Mouse (Mus musculus): ENCODE results near the gene Tdo2. TPM values are rescaled to one million over a fixed set of nuclear protein-coding genes. Genes with fewer than 3 reads are reported as not detected.

Tdo2 gene
- polyA plus RNA-seq, 1 experiment from 2014 or later: 0.14 TPM

DNA sequence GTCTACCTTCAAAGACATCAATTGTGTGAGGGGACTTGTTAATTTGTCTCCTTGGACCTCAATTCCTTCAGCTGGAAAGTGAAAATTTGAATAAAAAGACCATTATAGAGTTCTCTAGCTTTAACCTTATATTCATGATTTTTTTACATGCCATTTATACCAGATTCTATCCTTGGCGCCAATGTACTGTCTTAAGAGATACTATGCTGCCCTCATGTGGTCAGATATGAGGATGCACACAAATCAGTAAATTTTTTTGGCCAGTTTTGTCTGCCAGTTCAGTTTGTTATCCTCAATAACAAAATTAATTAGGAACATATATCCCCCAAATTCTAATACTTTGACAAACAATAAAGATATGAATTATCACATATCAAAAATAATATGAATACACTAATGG, 51.1 kb downstream of the Tdo2 start:
- TF ChIP-seq CTCF (IDR thresholded peaks at IDR 0.05): peak; percentile 75
- CTCF ChIA-PET: interaction anchor here (0.6 to 2.5 kb wide), 3 partner anchors 8 to 45 kb away, joined by 3 to 23 read pairs (median 3); no protein-coding TSS in a partner anchor
- POLR2A ChIA-PET: no interaction called here

DNA sequence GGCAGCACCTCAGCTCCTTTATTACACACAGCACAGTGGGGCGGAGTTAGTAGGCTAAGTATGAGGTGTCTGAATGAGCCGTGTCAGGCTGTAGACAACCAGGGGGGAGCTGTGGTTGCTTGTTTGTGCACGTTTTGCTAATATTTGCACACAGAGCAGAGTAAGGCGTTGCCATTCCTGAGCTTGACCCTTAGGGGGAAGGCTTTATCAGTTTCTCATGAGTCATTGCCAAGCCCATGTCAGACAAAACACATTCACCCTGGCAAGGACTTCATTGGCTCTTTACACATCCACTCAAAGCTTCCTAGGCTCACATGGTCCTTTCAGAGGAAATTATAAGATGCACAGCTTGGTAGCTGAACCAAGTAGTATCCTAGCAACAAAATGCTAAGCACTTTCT, 53.1 kb downstream of the Tdo2 start:
- DNase-seq (ENCODE audit: low read depth, low spot score) (no peak), ATAC-seq (peak; percentile 31)
- ChIA-PET CTCF (interaction anchor here (1.1 to 3.7 kb wide), 4 partner anchors 9 to 16 kb away, joined by 3 to 23 read pairs (median 12); partner anchors contain the start of gene Ctso), POLR2A (interaction anchor here (0.8 kb wide), 1 partner anchor 9 kb away, joined by 3 read pairs; no protein-coding TSS in a partner anchor)
- in situ Hi-C loops (cut with MboI; ENCODE audit: low pct_unique_long_range_greater_than_20kb): loop anchor here (10.0 kb wide), 1 partner anchor 438 kb away; no protein-coding TSS in a partner anchor
- H3K27me3 ChIP-seq: peaks cover 38% of the 10 kb centered on the region
- no peak for TF ChIP-seq CTCF (IDR thresholded peaks at IDR 0.05)

More for the DNA sequence above, 51.1 kb downstream of the Tdo2 start:
- H3K27me3 ChIP-seq: peaks cover 33% of the 10 kb centered on the region
- no peak for DNase-seq (ENCODE audit: low read depth, low spot score)
- in situ Hi-C loops (cut with MboI; ENCODE audit: low pct_unique_long_range_greater_than_20kb): loop anchor here (5.0 to 10.0 kb wide), 4 partner anchors 143 to 963 kb away; partner anchors contain the start of gene Pdgfc
- ATAC-seq: no peak

DNA sequence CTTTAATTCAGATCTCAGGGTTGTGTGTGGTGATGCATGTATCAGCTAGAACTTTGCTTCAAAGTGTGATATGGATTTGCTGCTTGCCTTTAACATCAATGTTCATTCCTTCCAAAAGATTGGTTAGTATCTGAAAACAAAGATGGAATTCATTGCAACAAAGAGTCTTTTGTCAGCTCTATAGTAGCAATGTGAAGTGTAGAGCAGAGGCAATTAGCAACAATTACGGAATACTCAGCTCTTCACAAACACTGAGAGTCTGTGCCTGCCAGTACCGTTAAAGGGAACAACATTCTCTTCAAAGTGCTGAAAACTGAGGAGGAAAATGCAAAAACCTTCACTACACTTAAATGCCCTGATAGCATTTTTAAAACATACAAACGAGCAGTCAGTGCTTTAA, 56.3 kb downstream of the Tdo2 start:
- POLR2A ChIA-PET: interaction anchor here (0.5 kb wide), 1 partner anchor 317 kb away, joined by 3 read pairs; no protein-coding TSS in a partner anchor
- CTCF ChIA-PET: no interaction called here
- ATAC-seq (no peak), DNase-seq (ENCODE audit: low read depth, low spot score) (no peak)
- no peak for TF ChIP-seq CTCF (IDR thresholded peaks at IDR 0.05)
- H3K27me3 ChIP-seq: peaks cover 37% of the 10 kb centered on the region
- in situ Hi-C loops (cut with MboI; ENCODE audit: low pct_unique_long_range_greater_than_20kb): loop anchor here (5.0 to 10.0 kb wide), 2 partner anchors 435 to 1837 kb away; no protein-coding TSS in a partner anchor

DNA sequence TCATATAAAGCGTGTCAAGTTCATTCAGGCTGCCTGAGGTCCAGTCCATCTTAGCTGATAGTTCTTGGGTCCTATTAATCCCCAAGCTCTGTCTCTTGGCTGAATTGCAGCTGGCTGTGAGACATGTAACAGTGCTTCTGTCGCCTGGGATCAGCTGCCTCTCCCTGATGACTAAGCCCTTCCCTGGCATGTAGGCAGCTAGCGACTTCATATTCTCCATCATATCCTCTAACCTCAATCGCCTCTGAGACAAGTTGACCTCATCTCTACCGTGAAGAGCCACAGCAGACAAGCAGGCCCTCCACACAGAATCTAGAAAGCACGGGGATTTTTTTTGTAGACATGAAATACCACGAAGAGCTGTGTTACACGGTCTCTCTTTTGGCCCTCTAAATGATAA, 57.8 kb downstream of the Tdo2 start:
- CTCF ChIA-PET: interaction anchor here (6.0 kb wide), 1 partner anchor 15 kb away, joined by 35 read pairs; the partner anchor contains the start of gene Ctso
- POLR2A ChIA-PET: no interaction called here
- in situ Hi-C loops (cut with MboI; ENCODE audit: low pct_unique_long_range_greater_than_20kb): loop anchor here (5.0 kb wide), 1 partner anchor 1836 kb away; no protein-coding TSS in a partner anchor
- TF ChIP-seq CTCF (IDR thresholded peaks at IDR 0.05): no peak
- peaks cover 36% of the 10 kb centered on the region for H3K27me3 ChIP-seq
- ATAC-seq: no peak
- DNase-seq (ENCODE audit: low read depth, low spot score): no peak

DNA sequence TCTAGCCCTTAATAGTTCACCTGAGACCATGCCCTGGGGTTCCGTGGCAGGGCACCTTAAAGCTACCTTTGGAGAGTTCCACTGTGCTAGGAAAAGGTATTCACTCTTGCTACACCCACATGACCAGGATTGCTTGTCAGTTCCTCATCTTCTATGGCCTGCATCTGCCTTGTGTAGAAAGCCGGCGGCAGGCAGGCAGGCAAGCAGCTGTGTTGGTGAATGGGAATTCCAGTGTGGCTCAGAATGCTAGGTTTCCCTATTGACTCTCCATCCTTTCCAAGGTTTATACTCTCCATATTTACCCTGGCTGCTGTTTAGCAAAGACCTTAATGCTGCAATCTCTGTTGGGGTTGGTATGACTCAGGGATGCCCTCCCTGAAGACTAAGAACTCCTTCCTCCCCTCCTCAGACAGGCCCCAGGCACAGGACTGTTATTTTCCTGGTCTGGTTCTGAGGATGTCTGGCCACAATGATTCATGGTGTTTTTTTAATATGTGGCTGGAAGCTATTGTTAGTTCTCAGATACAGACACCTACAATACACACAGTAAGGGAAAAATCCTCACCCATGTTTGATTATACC, 58.6 kb downstream of the Tdo2 start:
- H3K27me3 ChIP-seq: peaks cover 34% of the 10 kb centered on the region
- ATAC-seq: peak; percentile 62
- in situ Hi-C loops (cut with MboI; ENCODE audit: low pct_unique_long_range_greater_than_20kb): loop anchor here (5.0 kb wide), 1 partner anchor 1835 kb away; no protein-coding TSS in a partner anchor
- ChIA-PET CTCF (interaction anchor here (6.0 kb wide), 1 partner anchor 16 kb away, joined by 35 read pairs; the partner anchor contains the start of gene Ctso), POLR2A (no interaction called here)
- no peak for TF ChIP-seq CTCF (IDR thresholded peaks at IDR 0.05)
- peak; percentile 46 for DNase-seq (ENCODE audit: low read depth, low spot score)

DNA sequence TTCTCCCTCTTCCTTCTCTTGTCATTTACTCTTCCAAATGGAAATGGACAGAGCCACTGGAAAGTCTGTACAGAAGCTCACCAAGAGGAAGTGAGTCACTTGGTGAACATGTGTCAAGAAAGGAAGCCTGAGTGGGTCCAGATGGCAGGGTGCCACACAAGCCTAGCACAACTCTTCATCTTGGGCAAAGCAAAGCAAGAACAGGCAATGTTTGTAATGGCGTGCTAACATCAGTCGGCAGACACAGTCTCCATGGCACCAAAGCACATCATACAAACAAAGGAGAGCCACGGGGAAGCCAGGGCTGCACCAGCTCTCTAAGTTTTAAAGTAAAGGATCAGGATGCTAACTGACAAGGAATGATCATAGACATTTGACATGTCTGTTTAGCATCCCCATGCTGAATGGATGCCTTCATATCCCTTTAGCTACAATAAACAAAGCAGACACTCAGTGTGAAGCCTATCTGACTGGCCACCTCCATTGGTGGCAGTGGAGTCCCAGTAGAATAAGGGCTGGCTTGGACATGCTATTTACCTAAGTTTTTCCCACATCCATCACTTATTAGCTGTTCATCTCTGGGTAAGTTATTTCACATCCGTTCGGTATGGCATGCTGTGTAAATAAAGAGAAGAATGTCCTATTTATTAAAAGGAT, 59.8 kb downstream of the Tdo2 start:
- in situ Hi-C loops (cut with MboI; ENCODE audit: low pct_unique_long_range_greater_than_20kb): loop anchor here (5.0 kb wide), 1 partner anchor 1834 kb away; no protein-coding TSS in a partner anchor
- CTCF ChIA-PET: interaction anchor here (0.7 to 6.0 kb wide), 4 partner anchors 8 to 17 kb away, joined by 3 to 35 read pairs (median 14); partner anchors contain the start of gene Ctso

DNA sequence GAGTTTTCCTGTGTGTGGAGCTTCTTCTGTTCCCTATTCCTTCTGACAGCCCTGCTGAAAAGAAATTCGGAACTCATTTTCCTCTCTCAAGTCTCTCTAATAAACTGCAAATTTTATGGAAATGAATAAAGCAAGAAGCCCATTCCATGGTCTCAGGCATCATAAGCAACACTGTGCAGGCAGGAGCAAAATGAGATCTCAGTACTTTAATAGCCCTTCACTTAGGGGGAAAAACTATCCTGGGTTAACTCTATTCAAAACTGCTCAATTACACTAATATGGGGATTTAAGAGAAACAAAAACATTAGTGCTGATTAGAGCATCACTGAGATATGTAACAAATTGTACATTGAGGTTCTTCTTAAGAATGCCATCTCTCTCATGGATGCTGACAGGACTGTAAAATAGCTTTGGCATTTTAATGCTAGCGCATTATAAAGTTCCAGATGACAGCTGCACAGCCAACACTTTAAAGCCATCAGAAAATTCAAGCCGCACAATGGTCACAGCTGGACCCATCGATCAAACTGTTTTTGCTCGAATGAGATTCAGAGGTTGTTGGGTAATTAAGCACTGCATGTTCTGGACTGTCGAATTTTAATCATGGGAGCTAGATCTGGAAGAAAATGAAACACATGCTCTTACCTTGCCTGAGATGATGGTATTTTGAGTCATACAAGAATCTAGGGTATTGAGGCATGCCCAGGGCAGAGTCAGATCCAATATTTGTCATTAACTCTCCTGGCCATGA, 65.5 kb downstream of the Tdo2 start:
- CTCF ChIA-PET: interaction anchor here (1.0 to 1.1 kb wide), 2 partner anchors 12 to 1240 kb away, joined by 3 read pairs; no protein-coding TSS in a partner anchor
- H3K27me3 ChIP-seq: peaks cover 42% of the 10 kb centered on the region
- in situ Hi-C loops (cut with MboI; ENCODE audit: low pct_unique_long_range_greater_than_20kb): no loop called here
- ATAC-seq: no peak
- no peak for TF ChIP-seq CTCF (IDR thresholded peaks at IDR 0.05)
- DNase-seq (ENCODE audit: low read depth, low spot score): no peak
- POLR2A ChIA-PET: no interaction called here

More for the DNA sequence above, 59.8 kb downstream of the Tdo2 start:
- DNase-seq (ENCODE audit: low read depth, low spot score) (no peak), ATAC-seq (peak; percentile 37)
- H3K27me3 ChIP-seq: peaks cover 29% of the 10 kb centered on the region
- TF ChIP-seq CTCF (IDR thresholded peaks at IDR 0.05): no peak
- POLR2A ChIA-PET: interaction anchor here (0.6 kb wide), 1 partner anchor 1481 kb away, joined by 4 read pairs; no protein-coding TSS in a partner anchor

Other genes with a start within 250 kb of the Tdo2 start
- 18.5 TPM for gene Ctso, start 43.6 kb downstream of the Tdo2 start, polyA plus RNA-seq (2021)
- not detected for gene Asic5, start 6.1 kb upstream of the Tdo2 start, polyA plus RNA-seq (2021)
- gene Gucy1b1, start 98.5 kb upstream of the Tdo2 start, polyA plus RNA-seq (2021): not detected
- gene Gucy1a1, start 169.6 kb upstream of the Tdo2 start, polyA plus RNA-seq (2021): not detected